17 mouse cellular contexts compared by ENCODE assay signal in genomic region chr10:43824009-43824408, GRCm38 (mm10).
"Had no signal": no experiment of that assay in that cellular context is flagged by ENCODE, and none has a peak within 500 bp of the region (broad histone marks: within the 10 kb centered on the region; RNA-seq: fewer than 3 reads in every experiment).

No protein-coding gene starts in this region.

- H3K4me1 ChIP-seq: limb, embryonic 12.5 days; lung, embryonic 15.5 days; midbrain, embryonic 12.5 days; neural tube, embryonic 12.5 days had no signal

- H3K4me2 ChIP-seq: limb, embryonic 12.5 days; liver, embryonic 13.5 days; lung, embryonic 15.5 days; midbrain, embryonic 12.5 days; neural tube, embryonic 12.5 days had no signal

- H3K9ac ChIP-seq: limb, embryonic 12.5 days; liver, embryonic 13.5 days; liver, postnatal 0 days; lung, embryonic 15.5 days; midbrain, embryonic 12.5 days; neural tube, embryonic 12.5 days had no signal

- H3K27ac ChIP-seq: kidney, postnatal 0 days; limb, embryonic 12.5 days; liver, embryonic 13.5 days; lung, embryonic 15.5 days; macrophage; midbrain, embryonic 12.5 days; neural tube, embryonic 12.5 days had no signal

- H3K9me3 ChIP-seq: lung, embryonic 15.5 days; neural tube, embryonic 12.5 days had no signal

- H3K36me3 ChIP-seq: limb, embryonic 12.5 days; liver, embryonic 13.5 days; lung, embryonic 15.5 days; midbrain, embryonic 12.5 days; neural tube, embryonic 12.5 days had no signal

- H3K4me3 ChIP-seq: limb, embryonic 12.5 days; liver, embryonic 13.5 days; lung, embryonic 15.5 days; midbrain, embryonic 12.5 days; myocyte; neural tube, embryonic 12.5 days had no signal

- DNase-seq: kidney, adult 11 months; kidney, adult 9 months; kidney, postnatal 36 days; liver; liver, embryonic 13.5 days; liver, postnatal 0 days; lung, postnatal 14 days; retina, postnatal 1 day; thymus, adult 18-20 months; thymus, postnatal 25 days had no signal

- H3K27me3 ChIP-seq: limb, embryonic 12.5 days; liver, embryonic 13.5 days; lung, embryonic 15.5 days; midbrain, embryonic 12.5 days; neural tube, embryonic 12.5 days had no signal

- ATAC-seq: liver, postnatal 0 days had no signal
